Mouse (Mus musculus): ENCODE measurements around the gene Grk6.

Gene Grk6

GRCm38 (mm10) chr13:55464027-55464884, 19.4 kb downstream of the Grk6 start, which contains the start of gene Prr7:
TSS of gene Prr7 (plus strand) at chr13:55464267.
- no peak for DNase-seq (ENCODE audit: low spot score in 2 of 2)

DNA sequence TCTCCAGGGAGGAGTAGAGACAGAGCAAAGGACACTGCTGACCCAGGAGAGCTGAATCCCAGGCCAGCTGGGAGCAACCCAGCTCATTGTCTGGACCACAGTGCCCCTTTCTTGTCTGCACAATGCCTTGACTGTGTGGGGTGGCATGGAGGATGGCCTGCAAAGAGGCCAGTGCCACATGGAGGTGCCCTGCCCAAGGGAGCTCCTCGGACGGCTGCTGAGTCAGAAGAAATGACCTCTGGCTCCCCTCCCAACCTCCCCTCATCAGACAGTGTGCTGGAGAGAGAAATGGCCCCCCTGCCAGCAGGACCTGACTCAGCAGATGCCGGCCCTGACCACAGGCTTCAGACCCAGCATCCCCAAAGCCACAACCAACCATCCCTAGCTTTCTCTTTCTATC, 20.3 kb downstream of the Grk6 start:
- no peak for DNase-seq (ENCODE audit: low spot score in 2 of 2)

DNA sequence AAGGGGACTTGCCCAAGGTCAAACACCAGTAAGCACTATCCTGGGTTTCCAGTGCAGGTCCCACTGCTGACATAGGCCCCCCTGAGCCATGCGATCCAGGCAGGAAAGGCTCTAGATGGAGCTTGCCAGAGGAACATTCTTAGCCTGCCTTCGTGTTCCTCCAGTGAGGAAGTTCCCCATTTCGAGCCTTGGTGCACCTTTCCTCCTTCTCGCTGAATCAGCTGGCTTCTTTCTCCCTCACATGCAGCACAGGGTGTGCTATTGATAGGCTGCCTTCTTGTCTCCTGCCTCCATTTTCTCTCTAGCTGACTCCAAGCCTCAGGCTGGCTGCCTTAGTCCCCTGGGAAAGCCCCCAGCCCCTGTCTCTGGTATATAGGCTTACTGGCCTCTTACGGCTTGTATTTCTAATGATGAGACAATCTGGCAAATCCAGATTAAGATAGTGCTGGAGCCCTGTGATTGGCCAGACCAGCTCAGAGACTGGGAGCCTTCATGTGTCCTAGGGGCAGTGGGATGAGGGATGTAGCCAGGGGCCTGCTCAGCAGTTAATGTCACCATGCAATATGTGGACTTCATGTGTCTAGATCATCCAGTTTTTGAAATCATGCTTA, 21.1 kb downstream of the Grk6 start:
- no peak for DNase-seq (ENCODE audit: low spot score in 2 of 2)

DNA sequence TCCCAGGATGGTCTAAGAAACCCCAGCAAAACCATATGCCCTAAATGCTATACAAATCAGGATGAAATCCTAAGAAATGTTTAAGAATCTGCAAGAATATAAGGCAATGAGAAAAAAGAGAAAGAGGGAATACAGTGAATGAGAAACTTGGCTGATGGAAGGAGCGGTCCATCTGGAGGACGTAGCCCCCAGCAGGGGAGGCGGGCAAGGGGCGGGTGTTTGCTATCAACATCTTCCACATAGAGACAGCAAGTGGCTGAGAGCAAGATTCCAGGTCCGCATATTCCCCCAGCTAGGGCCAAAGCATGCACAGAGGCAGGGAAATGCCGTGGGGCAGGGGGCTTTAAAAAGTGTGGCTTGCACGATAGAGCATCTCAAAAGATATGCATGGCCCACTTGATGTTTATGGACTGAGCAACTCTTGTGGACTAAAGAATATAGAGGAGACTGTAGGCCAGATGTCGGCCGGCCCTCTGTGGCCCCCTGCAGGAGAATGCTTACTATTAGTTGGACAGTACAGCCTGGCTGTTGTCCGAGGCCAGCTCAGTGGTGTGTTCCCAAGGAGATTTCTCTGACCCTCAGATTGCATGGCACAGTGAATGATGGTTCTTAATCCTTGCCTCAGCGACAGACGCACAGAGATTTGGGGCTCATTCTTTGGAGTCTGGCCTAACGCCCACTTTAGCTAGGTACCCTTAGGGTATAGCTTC, 24.1 kb downstream of the Grk6 start:
- DNase-seq (ENCODE audit: low spot score in 2 of 2) = no peak

GRCm38 (mm10) chr13:55470372-55470771, 25.5 kb downstream of the Grk6 start:
- no peak for DNase-seq (ENCODE audit: low spot score in 2 of 2)

GRCm38 (mm10) chr13:55471156-55471818, 26.4 kb downstream of the Grk6 start:
- peak; percentile 66 to 82 for DNase-seq (ENCODE audit: low spot score in 2 of 2)

DNA sequence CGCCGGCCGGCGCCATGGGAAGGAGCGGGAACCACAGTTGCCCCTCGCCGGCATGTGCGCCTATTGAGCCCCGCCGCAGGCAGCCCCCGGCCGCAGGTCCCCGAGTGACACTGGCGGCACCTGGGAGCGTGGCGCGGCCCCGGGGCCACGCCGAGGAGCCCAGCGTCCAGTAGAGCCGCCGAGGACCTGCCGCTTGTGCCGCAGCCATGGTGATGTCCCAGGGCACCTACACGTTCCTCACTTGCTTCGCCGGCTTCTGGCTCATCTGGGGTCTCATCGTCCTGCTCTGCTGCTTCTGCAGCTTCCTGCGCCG, 26.9 kb downstream of the Grk6 start:
- DNase-seq (ENCODE audit: low spot score in 2 of 2) = no peak

DNA sequence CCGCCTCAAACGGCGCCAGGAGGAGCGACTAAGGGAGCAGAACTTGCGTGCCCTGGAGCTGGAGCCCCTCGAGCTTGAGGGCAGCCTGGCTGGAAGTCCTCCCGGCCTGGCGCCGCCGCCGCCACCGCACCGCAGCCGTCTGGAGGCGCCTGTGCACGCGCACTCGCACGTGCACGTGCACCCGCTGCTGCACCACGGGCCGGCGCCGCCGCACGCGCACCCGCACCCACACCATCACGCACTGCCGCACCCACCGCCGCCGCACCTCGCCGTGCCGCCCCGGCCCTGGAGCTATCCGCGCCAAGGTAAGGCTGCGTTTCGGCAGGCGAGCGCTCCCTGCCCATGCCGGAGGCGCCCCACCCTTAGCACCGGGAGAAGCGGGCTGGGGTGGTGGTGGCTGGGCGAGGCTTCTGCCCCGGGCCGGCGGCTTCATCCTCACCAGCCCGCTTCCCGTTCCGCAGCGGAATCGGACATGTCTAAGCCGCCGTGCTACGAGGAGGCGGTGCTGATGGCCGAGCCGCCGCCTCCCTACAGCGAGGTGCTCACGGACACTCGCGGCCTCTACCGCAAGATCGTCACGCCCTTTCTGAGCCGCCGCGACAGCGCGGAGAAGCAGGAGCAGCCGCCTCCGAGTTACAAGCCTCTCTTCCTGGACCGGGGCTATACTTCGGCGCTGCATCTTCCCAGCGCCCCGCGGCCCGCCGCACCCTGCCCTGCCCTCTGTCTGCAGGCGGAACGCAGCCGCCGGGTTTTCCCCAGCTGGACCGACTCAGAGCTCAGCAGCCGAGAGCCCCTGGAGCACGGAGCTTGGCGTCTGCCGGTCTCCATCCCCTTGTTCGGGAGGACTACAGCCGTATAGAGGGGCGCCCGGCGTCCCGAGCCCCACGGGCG, 27.5 kb downstream of the Grk6 start:
- DNase-seq (ENCODE audit: low spot score in 2 of 2) = peak in 1 of 2 experiments; percentile 59

GRCm38 (mm10) chr13:55473076-55473831, 28.4 kb downstream of the Grk6 start:
- DNase-seq (ENCODE audit: low spot score in 2 of 2) = no peak

DNA sequence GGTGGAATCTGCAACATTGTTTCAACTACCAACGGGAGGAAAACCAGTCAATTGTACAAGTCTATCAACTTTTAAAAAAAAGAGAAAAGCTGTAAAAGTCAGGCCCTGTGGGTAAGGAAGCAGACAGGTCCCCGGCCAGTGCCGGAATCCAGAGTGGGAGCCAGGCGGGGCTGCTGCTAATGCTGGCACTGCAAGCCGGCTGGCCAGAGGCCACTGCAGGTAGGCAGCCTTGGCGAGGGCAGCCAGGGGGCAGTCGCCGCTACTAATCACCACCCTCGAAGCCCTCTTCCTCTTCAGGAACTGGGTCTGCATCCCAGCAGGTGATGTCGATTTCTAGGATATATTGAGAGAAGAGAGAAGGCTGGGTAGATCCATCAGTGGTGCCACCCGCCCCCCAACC, 29.1 kb downstream of the Grk6 start:
- no peak for DNase-seq (ENCODE audit: low spot score in 2 of 2)

DNA sequence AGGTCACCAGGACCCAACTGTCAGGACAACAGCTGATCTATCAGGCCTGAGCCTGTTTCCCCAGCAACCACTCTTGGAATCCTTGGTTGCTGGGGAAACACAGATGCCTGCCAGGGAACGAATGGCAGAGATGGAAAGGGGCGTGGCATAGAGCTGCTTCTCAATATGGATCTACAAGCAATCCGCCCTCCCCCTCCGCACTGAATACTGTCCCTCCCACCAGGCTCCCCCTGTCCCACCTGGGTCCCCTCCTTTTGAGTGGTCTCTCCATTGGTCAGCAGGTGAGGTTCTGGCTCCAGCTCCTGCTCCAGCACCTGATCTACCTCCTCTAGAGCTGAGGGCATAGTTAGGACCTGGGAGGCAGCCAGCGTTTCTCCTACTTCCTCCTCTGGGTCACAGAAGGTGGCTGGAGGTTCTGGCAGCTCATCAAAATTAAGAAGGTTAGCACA, 29.8 kb downstream of the Grk6 start:
- no peak for DNase-seq (ENCODE audit: low spot score in 2 of 2)

DNA sequence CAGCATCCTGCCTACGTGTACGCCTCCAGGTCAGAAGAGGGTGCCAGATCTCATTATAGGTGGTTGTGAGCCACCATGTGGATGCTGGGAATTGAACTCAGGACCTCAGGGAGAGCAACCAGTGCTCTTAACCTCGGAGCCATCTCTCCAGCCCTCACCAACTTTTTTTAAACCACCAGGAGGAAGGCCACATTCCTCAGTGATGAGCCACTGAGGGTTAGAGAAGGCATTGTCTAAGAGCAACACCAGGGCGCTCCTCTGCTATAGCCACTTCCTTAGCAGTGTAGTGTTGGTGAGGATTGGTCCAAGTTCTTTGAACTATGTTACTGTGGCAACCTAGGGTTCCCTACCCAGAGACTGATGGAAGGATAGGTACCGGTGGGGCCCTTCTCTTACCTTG, 30.9 kb downstream of the Grk6 start:
- DNase-seq (ENCODE audit: low spot score in 2 of 2) = no peak

GRCm38 (mm10) chr13:55476256-55476655, 31.4 kb downstream of the Grk6 start:
- DNase-seq (ENCODE audit: low spot score in 2 of 2) = no peak

DNA sequence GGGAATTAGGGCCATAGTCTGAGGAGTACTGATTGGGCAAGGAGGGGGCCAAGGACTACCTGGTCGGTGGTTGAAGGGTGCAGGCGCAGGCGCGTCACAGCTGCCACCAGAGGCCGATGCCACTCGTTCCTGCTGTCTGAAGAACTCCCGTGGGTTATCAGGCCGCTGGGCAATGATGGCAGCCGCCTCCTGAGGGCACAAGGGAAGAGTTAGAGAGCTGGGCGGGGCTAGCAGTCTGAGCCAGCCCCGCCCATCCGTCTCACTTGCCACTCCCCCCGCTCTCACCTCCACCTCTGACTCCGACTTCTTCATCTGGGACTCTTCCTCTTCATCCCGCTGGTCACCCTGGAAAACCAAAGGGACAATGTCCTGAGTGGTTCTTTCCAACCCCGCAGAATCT, 32.6 kb downstream of the Grk6 start:
- no peak for DNase-seq (ENCODE audit: low spot score in 2 of 2)

DNA sequence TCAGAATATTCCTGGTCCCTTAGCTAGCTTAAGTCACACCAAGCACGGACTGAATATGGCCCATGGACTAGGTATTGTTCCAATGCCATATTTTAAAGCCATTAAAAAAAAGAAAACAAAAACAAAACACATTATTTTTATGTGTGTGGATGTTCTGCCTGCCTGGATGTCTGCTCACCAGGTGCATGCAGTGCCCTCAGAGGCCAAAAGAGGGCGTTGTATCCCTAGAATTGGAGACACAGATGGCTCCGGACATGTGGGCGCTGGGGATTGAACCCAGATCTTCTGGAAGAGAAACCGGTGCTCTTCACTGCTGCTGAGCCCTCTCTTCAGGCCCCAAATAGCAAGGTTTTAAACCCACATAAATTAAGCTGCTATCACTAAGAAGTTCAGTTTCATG, 33.2 kb downstream of the Grk6 start:
- no peak for DNase-seq (ENCODE audit: low spot score in 2 of 2)

DNA sequence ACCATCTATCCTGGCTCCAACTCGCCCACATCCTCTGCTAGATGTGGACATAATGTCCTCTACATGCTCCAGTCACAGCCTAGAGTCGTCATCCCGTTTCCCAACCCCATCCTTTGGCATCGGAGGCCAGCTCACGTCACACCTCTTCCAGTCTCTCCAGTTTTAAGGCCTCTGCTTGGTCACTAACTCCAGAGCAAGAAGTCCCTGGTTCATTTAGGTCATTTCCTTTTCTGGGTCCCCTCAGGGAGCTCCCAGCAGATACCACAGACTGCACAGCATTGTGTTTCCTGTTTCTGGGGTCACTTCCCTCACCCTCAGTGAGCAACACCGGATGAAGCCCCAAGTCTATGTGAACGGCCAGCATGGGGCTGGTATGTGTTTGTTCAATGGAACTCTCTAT, 34.1 kb downstream of the Grk6 start:
- DNase-seq (ENCODE audit: low spot score in 2 of 2) = no peak

GRCm38 (mm10) chr13:55479929-55480328, 35.1 kb downstream of the Grk6 start:
- DNase-seq (ENCODE audit: low spot score in 2 of 2) = no peak

DNA sequence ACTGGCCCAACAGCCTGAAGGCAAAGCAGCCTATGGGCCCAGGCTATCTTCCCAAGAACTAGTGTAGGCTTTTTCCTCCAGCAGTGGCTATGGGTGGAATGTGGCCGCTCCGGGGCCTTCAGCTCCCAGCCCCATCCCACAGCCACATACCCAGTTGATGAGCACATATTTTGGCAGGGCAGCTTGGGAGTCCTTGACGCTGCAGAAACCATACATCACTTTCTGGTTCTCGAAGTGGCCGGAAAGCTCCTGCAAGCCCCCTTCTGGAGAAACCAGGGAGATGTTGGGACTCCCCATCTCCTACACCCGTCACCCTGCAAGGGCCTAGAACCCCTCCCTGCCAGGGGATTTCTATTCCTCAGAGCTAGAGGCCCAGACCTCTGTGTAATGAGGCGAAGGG, 37.7 kb downstream of the Grk6 start:
- DNase-seq (ENCODE audit: low spot score in 2 of 2) = no peak

- DNase-seq (ENCODE audit: low spot score in 2 of 2) = no peak
Observed at GRCm38 (mm10) chr13:55483071-55483470, 38.2 kb downstream of the Grk6 start.

DNA sequence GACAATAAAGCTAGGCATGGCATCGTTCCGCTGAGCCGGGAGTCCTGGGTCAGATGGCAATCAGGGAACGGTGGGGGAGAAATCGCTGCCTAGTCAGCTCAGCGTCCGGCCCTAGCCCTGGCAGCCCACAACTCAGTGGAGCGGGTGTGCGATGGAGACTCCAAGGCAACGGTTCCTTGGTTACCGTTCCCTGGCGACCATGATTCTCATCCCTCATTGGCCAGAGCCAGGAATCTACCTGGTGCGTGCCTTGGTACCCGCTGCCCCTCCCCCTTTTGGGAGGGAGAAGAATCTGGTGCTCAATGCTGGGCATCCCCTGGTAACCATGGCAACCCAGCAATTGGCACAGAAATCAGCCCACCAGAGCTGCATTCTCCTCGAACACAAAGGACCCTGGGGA, 38.7 kb downstream of the Grk6 start:
- DNase-seq (ENCODE audit: low spot score in 2 of 2) = no peak

Measured in urinary bladder, adult 18-20 months (tissue).